Mouse (Mus musculus) limb, embryonic 13.5 days (tissue): Measurements from ENCODE around the gene Lrrc8d. TPM values are rescaled to one million over a fixed set of nuclear protein-coding genes. Genes with fewer than 3 reads are reported as not detected.

Source experiments
- ATAC-seq: fragments of 200-750 bp; cut with Nextera tagmentation; 2 replicates; pipeline ENCODE4 v1.8.0; 2017; ENCODE audit warnings: low read depth, moderate number of reproducible peaks, moderate TSS enrichment; ENCODE audit not compliant: low FRiP score
- H3K27ac ChIP-seq: fragments of 300-500 bp; sonication (generic); 2 replicates; pipeline ENCODE4 v1.5.1; 2015; ENCODE audit warnings: inconsistent platforms, mild to moderate bottlenecking, moderate library complexity
- H3K27me3 ChIP-seq: fragments of 300-500 bp; sonication (generic); 2 replicates; pipeline ENCODE4 v1.6.1; 2015; ENCODE audit warnings: mild to moderate bottlenecking, inconsistent platforms
- H3K36me3 ChIP-seq: fragments of 300-500 bp; sonication (generic); 2 replicates; pipeline ENCODE4 v1.6.1; 2015; ENCODE audit warnings: inconsistent platforms, mild to moderate bottlenecking, moderate library complexity
- H3K4me1 ChIP-seq: fragments of 300-500 bp; sonication (generic); 2 replicates; pipeline ENCODE4 v1.6.1; 2015; ENCODE audit warnings: inconsistent platforms
- H3K4me2 ChIP-seq: fragments of 300-500 bp; sonication (generic); replicated peaks from 2 replicates; pipeline ENCODE4 v1.6.1; 2015; ENCODE audit warnings: inconsistent platforms, mild to moderate bottlenecking, moderate library complexity
- H3K4me3 ChIP-seq: fragments of 300-500 bp; sonication (generic); 2 replicates; pipeline ENCODE4 v1.5.1; 2015; ENCODE audit warnings: moderate library complexity, mild to moderate bottlenecking, inconsistent platforms
- H3K9ac ChIP-seq: fragments of 300-500 bp; sonication (generic); 2 replicates; pipeline ENCODE4 v1.6.1; 2015; ENCODE audit warnings: mild to moderate bottlenecking, inconsistent platforms
- H3K9me3 ChIP-seq: fragments of 300-500 bp; sonication (generic); 2 replicates; pipeline ENCODE4 v1.6.1; 2016; ENCODE audit warnings: inconsistent platforms
- WGBS: fragments of 180-500 bp; shearing (Covaris S2); methylation state at CpG from one replicate; pipeline ENCODE4 v1.1.7; 2015; 5-methylcytosine and 5-hydroxymethylcytosine counted together
- polyA plus RNA-seq: library from polyadenylated mRNA; unstranded; fragments of >200 nt; fragmentation: Nextera tagmentation; extraction: Ambion mirVana; gene quantifications from 2 replicates; pipeline ENCODE4 v1.2.1, GENCODE M21; 2015

Lrrc8d gene
- polyA plus RNA-seq, 1 experiment from 2014 or later: 17.0 TPM

- WGBS: 81% methylated on average over 17 of the region's 17 CpGs
- Histone ChIP-seq H3K4me3 (no peak overlapping the region), H3K4me2 (no peak overlapping the region), H3K36me3 (no peaks in the 10 kb centered on the region), H3K9me3 (no peaks in the 10 kb centered on the region), H3K4me1 (peaks cover 34% of the 10 kb centered on the region), H3K9ac (no peak overlapping the region), H3K27ac (no peak overlapping the region), H3K27me3 (no peaks in the 10 kb centered on the region)
- no peak for ATAC-seq
Measured at GRCm38 (mm10) chr5:105757978-105758377, 58.2 kb downstream of the Lrrc8d start.

- no peaks in the 10 kb centered on the region for H3K9me3 ChIP-seq
- no peak overlapping the region for H3K9ac ChIP-seq
- H3K4me1 ChIP-seq: peaks cover 27% of the 10 kb centered on the region
- H3K4me3 ChIP-seq: no peak overlapping the region
- no peak for ATAC-seq
- H3K4me2 ChIP-seq: no peak overlapping the region
- WGBS: 77% methylated on average over 9 of the region's 9 CpGs
- H3K27me3 ChIP-seq: no peaks in the 10 kb centered on the region
- no peak overlapping the region for H3K27ac ChIP-seq
- no peaks in the 10 kb centered on the region for H3K36me3 ChIP-seq
Measured at GRCm38 (mm10) chr5:105758866-105759265, 59.1 kb downstream of the Lrrc8d start.

GRCm38 (mm10) chr5:105761848-105762482, 62.2 kb downstream of the Lrrc8d start:
- H3K9me3 ChIP-seq: no peaks in the 10 kb centered on the region
- H3K36me3 ChIP-seq: no peaks in the 10 kb centered on the region; the same call in 1 of the 2 replicates
- no peak overlapping the region for H3K4me3 ChIP-seq
- peak overlapping the region; percentile 28; the same call in 1 of the 2 replicates for H3K27ac ChIP-seq
- no peak overlapping the region for H3K9ac ChIP-seq
- H3K27me3 ChIP-seq: no peaks in the 10 kb centered on the region
- WGBS: 36% methylated on average over 11 of the region's 11 CpGs
- ATAC-seq: peak; percentile 74; the same call in 1 of the 2 replicates
- H3K4me1 ChIP-seq: peaks cover 23% of the 10 kb centered on the region
- peak overlapping the region; percentile 15; the same call in 1 of the 2 replicates for H3K4me2 ChIP-seq

DNA sequence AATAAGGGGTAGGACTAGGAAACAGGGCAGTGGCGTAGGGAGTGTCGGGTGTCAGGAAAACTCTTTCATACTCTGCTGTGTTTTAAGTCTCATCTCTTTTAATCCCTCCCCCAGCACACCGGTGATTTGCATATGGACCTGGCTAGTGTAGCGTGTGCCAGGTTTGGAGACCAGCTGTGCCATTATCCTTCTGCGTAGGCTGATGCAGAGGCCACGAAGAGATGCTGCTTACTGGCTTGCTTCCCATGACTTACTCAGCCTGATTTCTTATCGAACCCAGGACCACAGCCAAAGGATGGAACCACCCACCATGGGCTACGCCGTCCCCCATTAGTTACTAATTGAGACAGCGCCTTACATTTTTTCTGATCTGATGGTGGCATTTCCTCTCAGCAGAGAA, 64.6 kb downstream of the Lrrc8d start:
- 90% methylated on average over 10 of the region's 10 CpGs for WGBS
- Histone ChIP-seq H3K4me1 (peaks cover 23% of the 10 kb centered on the region), H3K4me3 (no peak overlapping the region), H3K4me2 (no peak overlapping the region), H3K9ac (no peak overlapping the region), H3K27ac (no peak overlapping the region), H3K36me3 (no peaks in the 10 kb centered on the region; the same call in 1 of the 2 replicates), H3K27me3 (no peaks in the 10 kb centered on the region), H3K9me3 (no peaks in the 10 kb centered on the region)
- ATAC-seq: no peak

DNA sequence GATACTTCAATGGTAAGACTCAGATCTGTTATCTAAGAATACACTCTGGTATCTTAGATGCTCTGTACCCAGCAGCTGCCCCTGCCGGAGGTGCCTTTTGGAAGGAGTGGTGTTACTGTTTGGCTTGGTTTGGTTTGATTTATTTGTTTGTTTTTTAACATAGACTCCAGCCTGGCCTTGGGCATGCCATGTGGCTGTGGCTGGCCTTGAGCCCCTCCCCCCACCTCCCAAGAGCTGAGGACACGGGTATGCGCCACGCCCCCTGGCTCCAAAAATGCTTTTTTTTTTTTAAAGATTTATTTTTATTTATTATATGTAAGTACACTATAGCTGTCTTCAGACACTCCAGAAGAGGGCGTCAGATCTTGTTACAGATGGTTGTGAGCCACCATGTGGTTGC, 65.6 kb downstream of the Lrrc8d start:
- H3K36me3 ChIP-seq: no peaks in the 10 kb centered on the region; the same call in 1 of the 2 replicates
- H3K27me3 ChIP-seq: no peaks in the 10 kb centered on the region
- H3K4me1 ChIP-seq: peaks cover 23% of the 10 kb centered on the region
- H3K4me2 ChIP-seq: no peak overlapping the region
- no peak overlapping the region for H3K4me3 ChIP-seq
- no peaks in the 10 kb centered on the region for H3K9me3 ChIP-seq
- 81% methylated on average over 5 of the region's 5 CpGs for WGBS
- ATAC-seq: no peak
- no peak overlapping the region for H3K27ac ChIP-seq
- H3K9ac ChIP-seq: no peak overlapping the region

DNA sequence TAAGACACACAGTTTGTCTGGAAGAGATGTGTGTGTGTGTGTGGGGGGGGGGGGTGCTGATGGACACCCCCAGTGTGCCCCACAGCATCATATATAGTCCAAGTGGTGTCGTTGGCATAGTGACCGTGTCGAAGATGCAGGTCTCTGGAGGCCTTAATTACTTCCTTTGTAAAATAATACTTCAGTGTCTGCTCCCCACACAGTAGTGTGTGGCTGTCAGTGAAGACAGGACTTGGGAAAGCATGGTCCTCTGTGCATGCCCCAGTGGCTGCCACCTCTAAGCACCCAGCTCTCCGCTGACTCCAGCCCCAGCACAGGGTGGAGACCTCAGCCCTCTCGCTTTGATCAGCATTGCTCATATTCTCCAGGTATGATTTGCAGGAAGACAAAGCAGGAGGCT, 76.6 kb downstream of the Lrrc8d start:
- 59% methylated on average over 5 of the region's 5 CpGs for WGBS
- Histone ChIP-seq H3K27me3 (no peaks in the 10 kb centered on the region), H3K4me1 (peaks cover 16% of the 10 kb centered on the region), H3K9ac (no peak overlapping the region), H3K4me2 (no peak overlapping the region), H3K9me3 (0 out of 2 replicates have a peak, but pooled peaks cover 3% of the 10 kb centered on the region), H3K36me3 (no peaks in the 10 kb centered on the region), H3K4me3 (no peak overlapping the region), H3K27ac (no peak overlapping the region)
- ATAC-seq: no peak

GRCm38 (mm10) chr5:105776978-105777593, 77.3 kb downstream of the Lrrc8d start:
- Histone ChIP-seq H3K9me3 (0 out of 2 replicates have a peak, but pooled peaks cover 3% of the 10 kb centered on the region), H3K36me3 (no peaks in the 10 kb centered on the region), H3K27ac (no peak overlapping the region; the same call in 1 of the 2 replicates), H3K27me3 (no peaks in the 10 kb centered on the region), H3K4me3 (no peak overlapping the region), H3K4me1 (peaks cover 16% of the 10 kb centered on the region), H3K4me2 (no peak overlapping the region), H3K9ac (no peak overlapping the region)
- ATAC-seq: no peak
- 61% methylated on average over 12 of the region's 12 CpGs for WGBS

DNA sequence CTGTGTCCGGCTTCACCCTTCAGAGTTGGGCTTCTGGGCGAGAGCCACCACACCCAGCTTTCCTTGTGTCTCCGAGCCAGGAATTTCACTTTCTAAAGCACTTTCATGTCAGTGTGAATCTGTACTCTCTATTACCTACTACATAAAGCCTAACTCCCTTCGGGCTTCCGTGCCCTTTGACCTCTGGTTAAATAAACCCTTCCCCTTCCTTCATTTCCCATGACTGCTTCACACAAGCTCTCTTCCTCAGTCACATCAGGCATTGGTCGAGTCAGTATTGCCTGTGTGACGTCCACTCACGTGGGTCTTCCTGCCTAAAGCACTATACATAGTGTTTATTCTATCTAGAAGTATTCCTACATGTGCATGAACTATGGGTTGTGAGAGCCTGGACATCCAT, 77.9 kb downstream of the Lrrc8d start:
- Histone ChIP-seq H3K36me3 (no peaks in the 10 kb centered on the region), H3K4me3 (no peak overlapping the region), H3K9ac (no peak overlapping the region), H3K4me1 (peaks cover 16% of the 10 kb centered on the region), H3K9me3 (0 out of 2 replicates have a peak, but pooled peaks cover 3% of the 10 kb centered on the region), H3K27ac (no peak overlapping the region; the same call in 1 of the 2 replicates), H3K27me3 (no peaks in the 10 kb centered on the region), H3K4me2 (no peak overlapping the region)
- 62% methylated on average over 8 of the region's 8 CpGs for WGBS
- ATAC-seq: no peak

DNA sequence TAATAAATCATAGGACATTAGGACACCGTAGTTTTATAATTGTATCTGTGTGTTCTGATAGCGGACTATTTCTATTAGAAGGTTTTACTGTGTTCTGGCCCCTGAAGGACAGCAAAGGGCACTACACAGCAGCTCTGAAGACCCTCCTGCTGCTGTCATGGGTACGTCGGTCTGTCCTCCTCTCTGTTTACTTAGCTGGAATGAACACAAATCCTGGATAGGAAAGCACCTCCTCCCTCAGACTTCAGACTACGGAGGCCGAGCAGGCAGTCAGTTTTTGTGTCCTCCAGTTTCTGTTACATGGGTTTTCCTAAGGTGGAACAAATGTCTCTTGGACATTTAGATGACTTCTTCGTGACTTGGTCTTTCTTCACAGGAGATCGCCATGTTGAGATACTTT, 78.4 kb downstream of the Lrrc8d start:
- no peak overlapping the region for H3K4me2 ChIP-seq
- WGBS: 85% methylated on average over 8 of the region's 8 CpGs
- no peaks in the 10 kb centered on the region for H3K27me3 ChIP-seq
- peaks cover 16% of the 10 kb centered on the region for H3K4me1 ChIP-seq
- H3K9me3 ChIP-seq: 0 out of 2 replicates have a peak, but pooled peaks cover 3% of the 10 kb centered on the region
- ATAC-seq: no peak
- no peaks in the 10 kb centered on the region for H3K36me3 ChIP-seq
- H3K9ac ChIP-seq: no peak overlapping the region
- no peak overlapping the region for H3K27ac ChIP-seq
- no peak overlapping the region for H3K4me3 ChIP-seq

DNA sequence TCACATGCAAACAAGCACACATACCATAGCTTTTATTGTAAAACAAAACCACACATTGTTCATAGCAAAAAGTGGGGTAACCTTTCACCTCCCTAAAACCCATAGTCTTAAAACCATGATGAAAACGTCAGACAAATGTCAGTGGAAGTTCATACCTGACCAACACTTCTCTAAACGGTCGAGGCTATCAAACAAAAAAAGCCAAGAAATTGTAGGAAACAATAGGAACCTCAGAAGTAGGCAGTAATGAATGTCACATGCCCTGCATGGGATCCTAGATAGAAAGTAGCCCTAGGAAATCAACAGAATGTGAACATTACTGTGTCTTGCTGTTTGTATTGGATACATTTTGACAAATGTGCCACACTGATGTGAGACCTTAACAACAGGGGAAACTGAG, 79.0 kb downstream of the Lrrc8d start:
- H3K27ac ChIP-seq: no peak overlapping the region
- peaks cover 16% of the 10 kb centered on the region for H3K4me1 ChIP-seq
- H3K27me3 ChIP-seq: no peaks in the 10 kb centered on the region
- no peak overlapping the region for H3K4me3 ChIP-seq
- ATAC-seq: no peak
- WGBS: 45% methylated on average over 3 of the region's 3 CpGs
- no peak overlapping the region for H3K4me2 ChIP-seq
- no peak overlapping the region for H3K9ac ChIP-seq
- 0 out of 2 replicates have a peak, but pooled peaks cover 3% of the 10 kb centered on the region for H3K9me3 ChIP-seq
- H3K36me3 ChIP-seq: no peaks in the 10 kb centered on the region

- no peak overlapping the region for H3K27ac ChIP-seq
- WGBS: 86% methylated on average over 5 of the region's 5 CpGs
- no peak for ATAC-seq
- H3K36me3 ChIP-seq: no peaks in the 10 kb centered on the region
- peaks cover 16% of the 10 kb centered on the region for H3K4me1 ChIP-seq
- 0 out of 2 replicates have a peak, but pooled peaks cover 3% of the 10 kb centered on the region for H3K9me3 ChIP-seq
- H3K4me2 ChIP-seq: no peak overlapping the region
- no peak overlapping the region for H3K4me3 ChIP-seq
- H3K27me3 ChIP-seq: no peaks in the 10 kb centered on the region
- no peak overlapping the region for H3K9ac ChIP-seq
Measured at GRCm38 (mm10) chr5:105779331-105779730, 79.6 kb downstream of the Lrrc8d start.

GRCm38 (mm10) chr5:105783848-105784247, 84.1 kb downstream of the Lrrc8d start:
- Histone ChIP-seq H3K4me2 (no peak overlapping the region), H3K36me3 (no peaks in the 10 kb centered on the region), H3K27ac (no peak overlapping the region), H3K4me3 (no peak overlapping the region), H3K27me3 (no peaks in the 10 kb centered on the region), H3K9ac (no peak overlapping the region), H3K4me1 (peaks cover 27% of the 10 kb centered on the region), H3K9me3 (no peaks in the 10 kb centered on the region)
- 96% methylated on average over 13 of the region's 13 CpGs for WGBS
- ATAC-seq: no peak
